Mouse (Mus musculus) thymus, adult 2 months (tissue): ENCODE measurements around the gene Kcnt2.

ENCODE experiments used
- CTCF ChIP-seq: fragments of 200-500 bp; IDR thresholded peaks from 2 replicates; pipeline ENCODE4 v1.5.1; 2012; ENCODE audit warnings: mild to moderate bottlenecking, control low read depth, low read length, moderate library complexity, borderline replicate concordance; ENCODE audit not compliant: control insufficient read depth, poor library complexity, insufficient read depth; ENCODE audit errors: extremely low read depth
- POLR2A ChIP-seq: fragments of 200-500 bp; IDR thresholded peaks from 2 replicates; pipeline ENCODE4 v1.6.1; 2012; ENCODE audit warnings: mild to moderate bottlenecking, low read length, control low read depth, moderate library complexity; ENCODE audit not compliant: control insufficient read depth, poor library complexity, insufficient read depth; ENCODE audit errors: extremely low read depth

DNA sequence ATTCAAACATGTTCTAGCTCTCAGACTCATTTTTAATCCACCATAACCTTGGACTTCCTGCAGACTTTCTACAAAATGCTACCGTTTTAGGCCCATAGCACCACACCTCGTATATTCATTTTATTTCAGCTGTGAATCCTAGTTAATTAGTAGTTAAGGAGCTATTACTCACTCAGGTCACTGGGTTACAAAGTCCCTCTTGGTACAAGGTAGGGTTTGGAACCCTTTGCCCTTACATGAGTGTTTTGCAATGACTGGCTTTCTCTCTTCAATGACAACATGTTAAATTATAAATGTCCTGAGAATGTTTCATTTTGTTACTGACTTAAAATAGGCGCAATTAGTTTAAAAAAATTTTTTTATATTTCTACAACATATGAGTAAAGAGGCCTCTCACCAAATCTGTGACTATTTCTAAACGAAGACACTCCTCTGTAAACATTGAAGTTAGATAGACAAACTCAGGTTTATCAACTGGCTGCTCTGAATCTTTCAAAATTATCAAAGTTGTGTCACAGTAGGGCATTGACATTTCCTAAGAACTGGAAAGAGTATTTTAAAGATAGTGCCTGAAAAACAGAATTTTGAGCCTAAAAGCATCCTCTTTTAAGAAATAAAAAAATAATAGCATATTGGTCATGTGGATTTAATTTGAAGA lies 160.8 kb downstream of the Kcnt2 start:
- no peak for TF ChIP-seq CTCF
- no peak for TF ChIP-seq POLR2A
